Mouse (Mus musculus): ENCODE data around the gene Rps16.

The Rps16 gene

DNA sequence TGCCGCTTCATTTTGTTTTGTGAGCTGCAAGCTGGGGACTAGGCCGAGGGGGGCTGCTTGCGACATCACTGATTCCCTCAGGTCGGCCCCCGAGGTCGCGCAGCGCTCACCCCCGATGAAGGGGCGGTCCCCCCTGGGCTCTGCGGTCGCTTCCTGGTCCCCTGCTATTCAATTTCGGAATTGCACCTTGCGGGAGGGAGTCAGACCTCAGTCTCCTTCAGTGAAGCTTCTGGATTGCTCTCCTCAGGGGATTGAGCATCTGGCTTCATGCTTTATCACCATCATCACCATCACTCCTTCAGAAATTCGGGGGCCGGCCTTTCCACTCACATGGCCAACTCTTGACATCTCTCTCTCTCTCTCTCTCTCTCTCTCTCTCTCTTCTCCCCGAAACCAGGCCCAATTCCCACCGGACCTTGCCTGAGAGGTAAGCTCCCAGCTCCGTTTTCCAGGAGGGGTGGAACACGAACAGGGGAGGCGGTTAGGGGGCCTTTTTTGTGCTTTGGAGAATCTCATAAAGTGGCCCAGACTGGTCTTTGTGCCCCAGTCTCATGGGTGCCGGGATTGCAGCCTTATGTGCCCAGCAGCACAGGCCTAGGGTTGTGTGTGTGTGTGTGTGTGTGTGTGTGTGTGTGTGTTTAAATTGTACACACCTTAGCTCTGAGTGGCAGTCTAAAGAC is 43.0 kb downstream of the Rps16 start:
- no peak for DNase-seq

DNA sequence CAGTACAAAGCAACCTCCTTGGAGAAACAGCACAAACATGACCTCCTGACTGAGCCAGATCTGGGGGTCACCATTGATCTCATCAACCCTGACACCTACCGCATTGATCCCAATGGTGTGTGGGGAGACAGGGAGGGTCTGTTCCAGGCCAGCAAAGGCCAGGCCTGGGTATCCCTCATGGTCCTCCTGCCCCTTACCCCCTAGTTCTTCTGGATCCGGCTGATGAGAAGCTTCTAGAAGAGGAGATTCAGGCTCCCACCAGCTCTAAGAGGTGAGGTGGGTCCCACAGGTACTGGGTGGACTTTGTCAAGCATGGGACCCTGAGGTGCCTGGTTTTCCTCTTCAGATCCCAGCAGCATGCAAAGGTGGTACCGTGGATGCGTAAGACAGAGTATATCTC is 45.0 kb downstream of the Rps16 start:
- no peak for DNase-seq

DNA sequence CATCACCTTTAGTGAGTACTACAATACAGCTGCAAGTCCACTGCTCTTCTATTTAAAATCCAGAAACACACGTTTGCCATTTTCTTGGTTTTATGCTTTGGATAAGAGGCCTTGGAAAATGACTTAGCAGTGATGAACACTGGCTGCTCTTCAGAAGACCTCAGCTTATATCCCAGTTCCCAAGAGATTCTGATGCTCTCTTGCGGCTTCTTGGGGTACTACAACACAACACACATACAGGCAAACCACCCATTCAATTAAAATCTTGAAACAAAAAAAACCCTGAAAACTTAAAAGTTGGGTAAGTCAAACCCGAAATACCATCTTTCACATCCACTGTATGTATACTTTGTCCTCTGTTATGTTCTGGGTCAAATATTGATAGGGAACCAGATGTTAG is 47.5 kb downstream of the Rps16 start:
- DNase-seq, result no peak

DNA sequence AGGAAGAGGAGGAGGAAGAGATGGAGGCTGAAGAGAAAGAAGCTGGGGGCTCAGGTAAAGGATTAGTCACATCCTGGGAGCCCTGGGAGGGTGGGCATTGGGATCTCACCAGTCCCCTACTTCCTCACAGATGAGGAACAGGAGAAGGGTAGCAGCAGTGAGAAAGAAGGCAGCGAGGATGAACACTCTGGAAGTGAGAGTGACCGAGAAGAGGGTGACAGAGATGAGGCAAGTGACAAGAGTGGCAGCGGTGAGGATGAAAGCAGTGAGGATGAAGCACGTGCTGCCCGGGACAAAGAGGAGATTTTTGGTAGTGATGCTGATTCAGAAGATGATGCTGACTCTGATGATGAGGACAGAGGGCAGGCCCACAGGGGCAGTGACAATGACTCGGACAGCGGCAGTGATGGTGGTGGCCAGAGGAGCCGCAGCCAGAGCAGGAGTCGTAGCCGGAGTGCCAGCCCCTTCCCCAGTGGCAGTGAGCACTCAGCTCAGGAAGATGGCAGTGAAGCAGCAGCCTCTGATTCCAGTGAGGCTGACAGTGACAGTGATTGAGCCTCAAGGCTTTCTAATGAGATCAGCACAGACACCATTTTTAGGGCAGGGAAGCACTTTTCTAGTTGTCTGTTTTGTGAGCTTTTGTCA is 48.4 kb downstream of the Rps16 start:
- DNase-seq, result no peak

DNA sequence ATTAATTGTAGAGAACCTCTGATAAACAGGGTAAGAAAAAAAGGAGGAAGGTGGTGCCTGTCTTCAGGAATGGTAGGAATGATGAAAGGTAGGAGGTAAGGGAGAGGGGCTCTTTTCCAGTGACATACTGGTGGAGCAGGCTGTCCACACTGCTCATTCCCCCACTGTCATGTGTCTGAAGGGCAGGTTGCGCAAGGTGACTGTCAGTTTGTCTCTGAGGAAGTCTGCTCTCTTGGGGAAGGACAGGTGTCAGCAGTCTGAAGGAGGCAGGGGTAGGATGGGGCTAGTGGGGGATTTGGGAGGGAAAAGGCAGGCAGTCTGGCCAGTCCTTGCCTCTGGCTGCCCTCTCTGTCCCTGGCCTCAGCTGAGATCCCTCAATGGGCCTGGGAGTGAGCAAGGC is 50.6 kb downstream of the Rps16 start:
- no peak for DNase-seq

DNA sequence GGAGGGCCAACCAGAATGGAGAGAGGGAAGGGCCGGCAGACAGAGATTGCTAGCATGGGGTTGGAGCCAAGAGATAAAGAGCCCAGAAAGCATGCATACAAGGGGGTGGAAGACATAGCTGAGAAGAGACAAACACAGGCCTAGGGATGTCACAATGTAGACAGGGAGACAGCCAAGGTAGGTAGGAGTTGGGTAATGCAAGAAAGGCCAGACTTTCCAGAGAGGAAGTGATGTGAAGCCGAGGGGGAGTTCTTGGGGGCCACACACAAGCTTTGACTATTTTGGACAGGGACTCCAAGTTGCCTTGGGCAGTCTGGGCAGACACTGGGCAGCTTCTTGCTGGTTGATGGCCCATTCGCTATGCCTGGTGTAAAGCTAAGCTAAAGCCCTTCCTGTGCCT is 51.5 kb downstream of the Rps16 start:
- no peak for DNase-seq
